Mouse (Mus musculus) brain, embryonic 14.5 days (tissue): ENCODE data around the gene Nod2.

ENCODE experiments used
- CTCF ChIP-seq: fragments of 200-500 bp; IDR thresholded peaks from 2 replicates; pipeline ENCODE4 v1.5.1; 2012; ENCODE audit warnings: inconsistent platforms, mild to moderate bottlenecking, moderate library complexity, borderline replicate concordance; ENCODE audit not compliant: insufficient read depth, insufficient read length; ENCODE audit errors: extremely low read depth
- POLR2A ChIP-seq: fragments of 200-500 bp; IDR thresholded peaks from 2 replicates; pipeline ENCODE4 v1.6.1; 2012; ENCODE audit warnings: mild to moderate bottlenecking, inconsistent platforms, borderline replicate concordance; ENCODE audit not compliant: poor library complexity, insufficient read depth, insufficient read length, severe bottlenecking; ENCODE audit errors: extremely low read depth

GRCm38 (mm10) chr8:88664947-88665346 is 17.8 kb downstream of the Nod2 start:
- TF ChIP-seq CTCF (no peak), POLR2A (no peak)
